Mouse (Mus musculus) limb, embryonic 11.5 days (tissue): ENCODE measurements around the gene Sh3bgrl2. TPM values are rescaled to one million over a fixed set of nuclear protein-coding genes. Genes with fewer than 3 reads are reported as not detected.
"Not testable (repeated sequence)": the region's sequence is repeated elsewhere in the genome, so short reads cannot be mapped to it uniquely, and the experiment has no call there.

Source experiments
- ATAC-seq: fragments of 200-750 bp; cut with Nextera tagmentation; 2 replicates; pipeline ENCODE4 v1.8.0; 2017; ENCODE audit warnings: low read depth; ENCODE audit not compliant: insufficient number of reproducible peaks, low FRiP score, low TSS enrichment
- DNase-seq: peaks from one replicate; pipeline ENCODE4 v3.0.0-alpha.2; 2015; ENCODE audit warnings: low spot score
- H3K27ac ChIP-seq: fragments of 300-500 bp; sonication (generic); replicated peaks from 2 replicates; pipeline ENCODE4 v1.5.1; 2014; ENCODE audit warnings: low read depth, mild to moderate bottlenecking, low read length
- H3K27me3 ChIP-seq: fragments of 300-500 bp; sonication (generic); 2 replicates; pipeline ENCODE4 v1.6.1; 2014; ENCODE audit warnings: mild to moderate bottlenecking, low read length, mixed read lengths; ENCODE audit not compliant: control insufficient read depth, insufficient read depth
- H3K36me3 ChIP-seq: fragments of 300-500 bp; sonication (generic); 2 replicates; pipeline ENCODE4 v1.6.1; 2014; ENCODE audit warnings: mild to moderate bottlenecking, low read length, moderate library complexity, mixed read lengths; ENCODE audit not compliant: control insufficient read depth, insufficient read depth
- H3K4me1 ChIP-seq: fragments of 300-500 bp; sonication (generic); 2 replicates; pipeline ENCODE4 v1.6.1; 2014; ENCODE audit warnings: low read length, mixed read lengths; ENCODE audit not compliant: control insufficient read depth, insufficient read depth
- H3K4me2 ChIP-seq: fragments of 300-500 bp; sonication (generic); 2 replicates; pipeline ENCODE4 v1.6.1; 2014; ENCODE audit warnings: low read depth, mild to moderate bottlenecking, moderate library complexity; ENCODE audit not compliant: severe bottlenecking
- H3K4me3 ChIP-seq: fragments of 300-500 bp; sonication (generic); 2 replicates; pipeline ENCODE4 v1.5.1; 2014; ENCODE audit warnings: low read depth, low read length
- H3K9ac ChIP-seq: fragments of 300-500 bp; sonication (generic); 2 replicates; pipeline ENCODE4 v1.6.1; 2014; ENCODE audit warnings: mild to moderate bottlenecking, low read length
- H3K9me3 ChIP-seq: fragments of 300-500 bp; sonication (generic); 2 replicates; pipeline ENCODE4 v1.6.1; 2016; ENCODE audit warnings: low read length; ENCODE audit not compliant: control insufficient read depth
- WGBS: fragments of 180-500 bp; shearing (Covaris S2); extraction: QIAGEN DNeasy Blood & Tissue Kit; methylation state at CpG from one replicate; pipeline ENCODE4 v1.1.7; 2014; 5-methylcytosine and 5-hydroxymethylcytosine counted together
- polyA plus RNA-seq: library from polyadenylated mRNA; unstranded; fragments of >200 nt; fragmentation: Nextera tagmentation; extraction: Ambion mirVana; gene quantifications from 2 replicates; pipeline ENCODE4 v1.2.1, GENCODE M21; 2014

Sh3bgrl2 gene
- 13.1 and 14.0 TPM in 2 replicates for polyA plus RNA-seq

GRCm38 (mm10) chr9:83547830-83548689, at the start of gene Sh3bgrl2:
TSS of gene Sh3bgrl2 (plus strand) at chr9:83548327.
- H3K27ac ChIP-seq: no peak within 1 kb of the TSS
- H3K4me2 ChIP-seq: peak within 1 kb of the TSS; percentile 73
- 2% methylated on average over 76 of the region's 76 CpGs for WGBS
- no peaks in the 10 kb centered on the region for H3K9me3 ChIP-seq
- ATAC-seq (peak; percentile 91), DNase-seq (peak; percentile 88)
- no peaks in the 10 kb centered on the region for H3K4me1 ChIP-seq
- H3K4me3 ChIP-seq: peak within 1 kb of the TSS; percentile 59
- no peaks in the 10 kb centered on the region for H3K36me3 ChIP-seq
- peak within 1 kb of the TSS; percentile 53 for H3K9ac ChIP-seq
- no peaks in the 10 kb centered on the region for H3K27me3 ChIP-seq

GRCm38 (mm10) chr9:83519081-83519480, 29.0 kb upstream of the Sh3bgrl2 start:
- not testable (repeated sequence) for H3K27me3 ChIP-seq, H3K9me3 ChIP-seq, H3K36me3 ChIP-seq, H3K4me2 ChIP-seq, H3K4me1 ChIP-seq, DNase-seq, H3K27ac ChIP-seq, H3K9ac ChIP-seq, H3K4me3 ChIP-seq, ATAC-seq
- WGBS: 77% methylated on average over 5 of the region's 5 CpGs

GRCm38 (mm10) chr9:83519510-83520155, 28.5 kb upstream of the Sh3bgrl2 start:
- no peak overlapping the region for H3K9ac ChIP-seq
- no peak overlapping the region for H3K27ac ChIP-seq
- no peaks in the 10 kb centered on the region for H3K27me3 ChIP-seq
- DNase-seq (no peak), ATAC-seq (no peak)
- H3K4me3 ChIP-seq: no peak overlapping the region
- 76% methylated on average over 6 of the region's 6 CpGs for WGBS
- H3K36me3 ChIP-seq: no peaks in the 10 kb centered on the region
- H3K4me2 ChIP-seq: no peak overlapping the region
- H3K9me3 ChIP-seq: no peaks in the 10 kb centered on the region
- no peaks in the 10 kb centered on the region for H3K4me1 ChIP-seq

GRCm38 (mm10) chr9:83527341-83528060, 20.6 kb upstream of the Sh3bgrl2 start:
- Histone ChIP-seq H3K4me1 (no peaks in the 10 kb centered on the region), H3K4me2 (no peak overlapping the region), H3K36me3 (no peaks in the 10 kb centered on the region), H3K27me3 (no peaks in the 10 kb centered on the region), H3K9ac (no peak overlapping the region), H3K4me3 (no peak overlapping the region), H3K9me3 (no peaks in the 10 kb centered on the region), H3K27ac (no peak overlapping the region)
- 88% methylated on average over 7 of the region's 7 CpGs for WGBS
- no peak for ATAC-seq
- DNase-seq: no peak

- no peaks in the 10 kb centered on the region for H3K36me3 ChIP-seq
Measured at GRCm38 (mm10) chr9:83533044-83533769, 14.9 kb upstream of the Sh3bgrl2 start.

GRCm38 (mm10) chr9:83536959-83537358, 11.2 kb upstream of the Sh3bgrl2 start:
- no peaks in the 10 kb centered on the region for H3K36me3 ChIP-seq
- no peaks in the 10 kb centered on the region for H3K4me1 ChIP-seq
- no peak overlapping the region for H3K9ac ChIP-seq
- no peaks in the 10 kb centered on the region for H3K9me3 ChIP-seq
- ATAC-seq (no peak), DNase-seq (no peak)
- H3K27me3 ChIP-seq: no peaks in the 10 kb centered on the region
- H3K4me3 ChIP-seq: no peak overlapping the region
- no peak overlapping the region for H3K4me2 ChIP-seq
- H3K27ac ChIP-seq: no peak overlapping the region
- 93% methylated on average over 4 of the region's 4 CpGs for WGBS

More at GRCm38 (mm10) chr9:83533044-83533769, 14.9 kb upstream of the Sh3bgrl2 start:
- Histone ChIP-seq H3K9me3 (no peaks in the 10 kb centered on the region), H3K9ac (no peak overlapping the region), H3K4me1 (no peaks in the 10 kb centered on the region), H3K4me2 (no peak overlapping the region), H3K27ac (no peak overlapping the region), H3K27me3 (no peaks in the 10 kb centered on the region), H3K4me3 (no peak overlapping the region)
- no peak for DNase-seq
- WGBS: 86% methylated on average over 5 of the region's 5 CpGs
- no peak for ATAC-seq

GRCm38 (mm10) chr9:83537510-83537909, 10.6 kb upstream of the Sh3bgrl2 start:
- no peaks in the 10 kb centered on the region for H3K9me3 ChIP-seq
- DNase-seq (no peak), ATAC-seq (no peak)
- no peak overlapping the region for H3K27ac ChIP-seq
- H3K4me1 ChIP-seq: no peaks in the 10 kb centered on the region
- H3K4me2 ChIP-seq: no peak overlapping the region
- H3K27me3 ChIP-seq: no peaks in the 10 kb centered on the region
- H3K36me3 ChIP-seq: no peaks in the 10 kb centered on the region
- H3K9ac ChIP-seq: no peak overlapping the region
- WGBS: 59% methylated on average over 2 of the region's 2 CpGs
- no peak overlapping the region for H3K4me3 ChIP-seq
